Mouse (Mus musculus) limb, embryonic 11.5 days (tissue): ENCODE measurements around the gene Theg. TPM values are rescaled to one million over a fixed set of nuclear protein-coding genes. Genes with fewer than 3 reads are reported as not detected.

Experiments
- ATAC-seq: fragments of 200-750 bp; cut with Nextera tagmentation; 2 replicates; pipeline ENCODE4 v1.8.0; 2017; ENCODE audit warnings: low read depth; ENCODE audit not compliant: insufficient number of reproducible peaks, low FRiP score, low TSS enrichment
- DNase-seq: peaks from one replicate; pipeline ENCODE4 v3.0.0-alpha.2; 2015; ENCODE audit warnings: low spot score
- H3K27ac ChIP-seq: fragments of 300-500 bp; sonication (generic); replicated peaks from 2 replicates; pipeline ENCODE4 v1.5.1; 2014; ENCODE audit warnings: low read depth, mild to moderate bottlenecking, low read length
- H3K27me3 ChIP-seq: fragments of 300-500 bp; sonication (generic); 2 replicates; pipeline ENCODE4 v1.6.1; 2014; ENCODE audit warnings: mild to moderate bottlenecking, low read length, mixed read lengths; ENCODE audit not compliant: control insufficient read depth, insufficient read depth
- H3K36me3 ChIP-seq: fragments of 300-500 bp; sonication (generic); 2 replicates; pipeline ENCODE4 v1.6.1; 2014; ENCODE audit warnings: mild to moderate bottlenecking, low read length, moderate library complexity, mixed read lengths; ENCODE audit not compliant: control insufficient read depth, insufficient read depth
- H3K4me1 ChIP-seq: fragments of 300-500 bp; sonication (generic); 2 replicates; pipeline ENCODE4 v1.6.1; 2014; ENCODE audit warnings: low read length, mixed read lengths; ENCODE audit not compliant: control insufficient read depth, insufficient read depth
- H3K4me2 ChIP-seq: fragments of 300-500 bp; sonication (generic); 2 replicates; pipeline ENCODE4 v1.6.1; 2014; ENCODE audit warnings: low read depth, mild to moderate bottlenecking, moderate library complexity; ENCODE audit not compliant: severe bottlenecking
- H3K4me3 ChIP-seq: fragments of 300-500 bp; sonication (generic); 2 replicates; pipeline ENCODE4 v1.5.1; 2014; ENCODE audit warnings: low read depth, low read length
- H3K9ac ChIP-seq: fragments of 300-500 bp; sonication (generic); 2 replicates; pipeline ENCODE4 v1.6.1; 2014; ENCODE audit warnings: mild to moderate bottlenecking, low read length
- H3K9me3 ChIP-seq: fragments of 300-500 bp; sonication (generic); 2 replicates; pipeline ENCODE4 v1.6.1; 2016; ENCODE audit warnings: low read length; ENCODE audit not compliant: control insufficient read depth
- WGBS: fragments of 180-500 bp; shearing (Covaris S2); extraction: QIAGEN DNeasy Blood & Tissue Kit; methylation state at CpG from one replicate; pipeline ENCODE4 v1.1.7; 2014; 5-methylcytosine and 5-hydroxymethylcytosine counted together
- polyA plus RNA-seq: library from polyadenylated mRNA; unstranded; fragments of >200 nt; fragmentation: Nextera tagmentation; extraction: Ambion mirVana; gene quantifications from 2 replicates; pipeline ENCODE4 v1.2.1, GENCODE M21; 2014

Gene Theg
- polyA plus RNA-seq, 1 experiment from 2014 or later: not detected

GRCm38 (mm10) chr10:79536461-79537080 is 50.6 kb downstream of the Theg start:
- ATAC-seq: no peak
- Histone ChIP-seq H3K4me1 (no peaks in the 10 kb centered on the region), H3K9ac (no peak overlapping the region), H3K4me3 (no peak overlapping the region), H3K27me3 (no peaks in the 10 kb centered on the region), H3K36me3 (peaks cover 9% of the 10 kb centered on the region), H3K9me3 (no peaks in the 10 kb centered on the region), H3K27ac (no peak overlapping the region), H3K4me2 (no peak overlapping the region)
- no peak for DNase-seq
- WGBS: 73% methylated on average over 12 of the region's 12 CpGs

- Histone ChIP-seq H3K4me2 (no peak overlapping the region), H3K27me3 (no peaks in the 10 kb centered on the region), H3K9me3 (no peaks in the 10 kb centered on the region), H3K4me1 (no peaks in the 10 kb centered on the region), H3K9ac (no peak overlapping the region), H3K4me3 (no peak overlapping the region), H3K36me3 (peaks cover 4% of the 10 kb centered on the region), H3K27ac (no peak overlapping the region)
- DNase-seq (no peak), ATAC-seq (no peak)
- WGBS: 52% methylated on average over 1 of the region's 1 CpGs
These were observed 51.7 kb downstream of the Theg start for GRCm38 (mm10) chr10:79535431-79535830.

- no peaks in the 10 kb centered on the region for H3K27me3 ChIP-seq
- no peak overlapping the region for H3K4me2 ChIP-seq
- 85% methylated on average over 2 of the region's 2 CpGs for WGBS
- H3K36me3 ChIP-seq: peaks cover under 1% of the 10 kb centered on the region; the same call in 1 of the 2 replicates
- H3K27ac ChIP-seq: no peak overlapping the region
- DNase-seq: peak; percentile 20
- ATAC-seq: no peak
- no peaks in the 10 kb centered on the region for H3K9me3 ChIP-seq
- H3K9ac ChIP-seq: no peak overlapping the region
- H3K4me3 ChIP-seq: no peak overlapping the region
- H3K4me1 ChIP-seq: no peaks in the 10 kb centered on the region
These were observed 52.7 kb downstream of the Theg start for GRCm38 (mm10) chr10:79534426-79534825.

GRCm38 (mm10) chr10:79533126-79533911 is 53.8 kb downstream of the Theg start, which contains the start of gene Plpp2:
Gene Plpp2 (minus strand): TSS chr10:79533796.
- no peak within 1 kb of the TSS for H3K27ac ChIP-seq
- peak within 1 kb of the TSS; percentile 41 for H3K9ac ChIP-seq
- ATAC-seq (peak; percentile 72), DNase-seq (peak; percentile 87)
- H3K27me3 ChIP-seq: no peaks in the 10 kb centered on the region
- no peaks in the 10 kb centered on the region for H3K4me1 ChIP-seq
- 1% methylated on average over 52 of the region's 52 CpGs for WGBS
- peak within 1 kb of the TSS; percentile 44 for H3K4me3 ChIP-seq
- no peaks in the 10 kb centered on the region for H3K9me3 ChIP-seq
- no peaks in the 10 kb centered on the region; the same call in 1 of the 2 replicates for H3K36me3 ChIP-seq
- peak within 1 kb of the TSS; percentile 77 for H3K4me2 ChIP-seq

GRCm38 (mm10) chr10:79532678-79533077 is 54.5 kb downstream of the Theg start:
- H3K4me1 ChIP-seq: no peaks in the 10 kb centered on the region
- WGBS: 26% methylated on average over 3 of the region's 3 CpGs
- no peaks in the 10 kb centered on the region for H3K9me3 ChIP-seq
- H3K9ac ChIP-seq: no peak overlapping the region
- no peaks in the 10 kb centered on the region for H3K27me3 ChIP-seq
- H3K4me2 ChIP-seq: peak overlapping the region; percentile 77
- DNase-seq: peak; percentile 33
- H3K36me3 ChIP-seq: no peaks in the 10 kb centered on the region; the same call in 1 of the 2 replicates
- H3K27ac ChIP-seq: no peak overlapping the region
- ATAC-seq: no peak
- H3K4me3 ChIP-seq: peak overlapping the region; percentile 44

- H3K4me3 ChIP-seq: no peak overlapping the region
- H3K9me3 ChIP-seq: no peaks in the 10 kb centered on the region
- DNase-seq: peak; percentile 20
- WGBS: 89% methylated on average over 3 of the region's 3 CpGs
- no peak for ATAC-seq
- no peaks in the 10 kb centered on the region for H3K27me3 ChIP-seq
- H3K9ac ChIP-seq: no peak overlapping the region
- H3K27ac ChIP-seq: no peak overlapping the region
- peaks cover 2% of the 10 kb centered on the region; the same call in 1 of the 2 replicates for H3K36me3 ChIP-seq
- H3K4me1 ChIP-seq: no peaks in the 10 kb centered on the region
- H3K4me2 ChIP-seq: no peak overlapping the region
These were observed 55.5 kb downstream of the Theg start for GRCm38 (mm10) chr10:79531593-79531992.

GRCm38 (mm10) chr10:79530721-79531120 is 56.4 kb downstream of the Theg start:
- Histone ChIP-seq H3K4me3 (no peak overlapping the region), H3K4me2 (no peak overlapping the region), H3K27ac (no peak overlapping the region), H3K9ac (no peak overlapping the region), H3K4me1 (no peaks in the 10 kb centered on the region), H3K27me3 (no peaks in the 10 kb centered on the region), H3K36me3 (peaks cover 2% of the 10 kb centered on the region; the same call in 1 of the 2 replicates), H3K9me3 (no peaks in the 10 kb centered on the region)
- 91% methylated on average over 12 of the region's 13 CpGs for WGBS
- ATAC-seq (no peak), DNase-seq (peak; percentile 18)

GRCm38 (mm10) chr10:79530241-79530640 is 56.9 kb downstream of the Theg start:
- 80% methylated on average over 8 of the region's 8 CpGs for WGBS
- ATAC-seq: no peak
- H3K9ac ChIP-seq: no peak overlapping the region
- H3K27ac ChIP-seq: no peak overlapping the region
- no peaks in the 10 kb centered on the region for H3K4me1 ChIP-seq
- H3K9me3 ChIP-seq: no peaks in the 10 kb centered on the region
- H3K4me2 ChIP-seq: no peak overlapping the region
- no peak overlapping the region for H3K4me3 ChIP-seq
- H3K36me3 ChIP-seq: peaks cover 2% of the 10 kb centered on the region; the same call in 1 of the 2 replicates
- DNase-seq: peak; percentile 18
- no peaks in the 10 kb centered on the region for H3K27me3 ChIP-seq
